Mouse (Mus musculus): ENCODE measurements around the gene Stc2.
A peak's percentile ranks its signal among the peaks of the same experiment; 100 is the strongest.

The Stc2 gene

DNA sequence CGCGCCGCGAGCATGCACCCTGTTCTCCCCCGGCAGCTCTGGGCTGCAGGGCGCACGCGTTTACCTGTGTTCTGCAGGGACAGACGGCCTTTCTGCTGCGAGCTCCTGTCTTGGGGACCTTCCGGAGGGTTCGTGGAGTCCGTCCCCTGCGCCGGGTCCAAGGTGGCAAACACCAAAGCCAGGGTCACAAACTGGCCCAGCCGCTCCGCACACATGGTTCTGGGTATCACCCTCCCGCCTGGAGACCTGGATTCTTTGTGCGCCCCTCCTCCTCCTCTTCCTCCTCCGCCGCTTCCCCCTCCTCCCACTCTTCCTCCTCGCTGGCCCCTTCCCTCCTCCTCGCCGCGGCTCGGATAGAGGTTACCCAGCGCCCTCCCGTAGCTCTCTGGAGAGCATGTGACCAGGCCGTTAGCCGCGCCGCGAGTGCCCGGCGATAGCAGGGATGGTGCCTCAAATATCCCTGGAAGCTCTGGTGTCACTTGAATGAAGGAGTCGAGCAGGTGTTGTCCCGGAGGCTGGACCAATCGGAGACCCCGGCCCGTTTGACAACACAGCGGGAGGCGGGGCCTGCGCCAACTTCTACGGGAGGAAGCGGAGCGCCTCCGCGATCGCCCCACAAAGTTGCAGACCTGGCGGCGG, at the start of gene Stc2:
TSS of gene Stc2 (minus strand) at position 427 of the 639 bp plus-strand sequence.
- DNase-seq (ENCODE audit: low read depth in 1 of 2, low spot score in 2 of 2), result no peak

DNA sequence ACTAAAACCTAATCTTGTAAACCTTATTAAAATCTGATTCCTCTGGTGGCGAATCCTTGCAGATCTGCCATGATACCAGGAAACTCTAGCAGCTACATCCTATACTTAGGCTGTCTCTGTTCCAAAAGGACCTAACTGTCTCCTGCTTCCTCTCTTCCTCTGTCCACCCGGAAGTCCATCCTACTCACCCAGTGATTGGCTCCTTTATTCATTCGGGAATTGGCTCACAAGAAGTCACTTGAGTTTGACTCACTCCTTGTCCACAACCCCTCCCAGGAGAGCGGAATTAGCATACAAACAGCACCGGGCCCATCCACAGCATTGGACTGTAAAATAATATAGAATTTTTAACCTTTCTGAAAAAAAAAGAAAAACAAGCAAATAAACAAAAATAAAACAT, 47.2 kb upstream of the Stc2 start:
- DNase-seq (ENCODE audit: low read depth in 1 of 2, low spot score in 2 of 2), result no peak

DNA sequence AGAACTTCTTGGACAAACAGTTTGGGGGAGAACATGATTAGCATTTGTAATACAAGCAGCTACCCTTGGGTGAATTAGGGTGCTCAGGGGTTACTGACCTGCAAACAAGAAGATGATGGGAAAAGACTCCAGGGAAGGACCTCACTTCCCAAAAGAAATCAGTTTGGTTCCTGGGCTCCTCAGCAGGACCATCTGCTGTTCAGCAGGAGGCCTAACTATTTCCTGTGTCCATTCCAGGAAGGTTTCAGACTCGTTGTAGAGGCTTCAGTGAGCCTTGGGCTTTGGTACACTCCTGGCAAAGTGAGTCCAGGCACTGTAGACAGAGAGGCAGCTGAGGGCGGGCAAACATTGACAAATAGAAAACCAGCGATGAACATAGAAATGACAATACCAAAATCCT, 42.5 kb upstream of the Stc2 start:
- no peak for DNase-seq (ENCODE audit: low read depth in 1 of 2, low spot score in 2 of 2)

DNA sequence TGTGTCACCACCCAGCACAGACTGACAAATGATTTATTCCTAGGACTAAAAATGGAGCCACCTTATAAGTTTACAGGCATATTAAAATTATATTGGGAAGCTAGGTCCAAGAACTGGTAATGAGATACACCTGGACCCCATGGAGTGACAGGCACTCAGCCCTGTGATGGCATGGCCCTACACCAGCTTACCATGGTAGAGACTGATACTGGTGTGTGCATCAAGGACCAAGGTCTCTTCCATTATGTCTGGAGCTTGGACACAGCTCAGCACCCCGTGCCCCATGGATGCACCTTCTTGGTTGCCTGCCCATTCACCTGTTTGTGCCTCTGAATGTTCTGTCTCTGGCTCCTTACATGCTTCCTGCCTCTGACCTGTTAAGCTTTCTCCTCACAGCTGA, 36.9 kb upstream of the Stc2 start:
- no peak for DNase-seq (ENCODE audit: low read depth in 1 of 2, low spot score in 2 of 2)

DNA sequence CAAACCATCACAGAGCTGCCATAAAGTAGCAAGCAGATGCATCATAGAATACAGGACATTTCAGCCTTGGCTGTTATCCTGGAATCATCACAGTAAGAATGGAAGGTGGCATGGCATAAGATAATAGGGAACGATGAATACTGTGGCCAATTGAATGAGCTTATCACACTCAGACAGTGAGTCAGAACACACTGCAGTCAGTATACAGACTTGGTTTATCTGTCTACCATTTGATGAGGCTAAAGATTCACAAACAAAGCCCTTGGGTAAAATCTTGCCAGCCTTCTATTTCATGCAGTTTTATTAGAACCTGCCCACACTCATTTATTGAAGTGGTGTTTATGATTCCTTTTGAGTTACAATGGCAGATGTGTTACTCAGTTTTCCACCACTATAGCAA, 33.2 kb upstream of the Stc2 start:
- DNase-seq (ENCODE audit: low read depth in 1 of 2, low spot score in 2 of 2), result no peak

DNA sequence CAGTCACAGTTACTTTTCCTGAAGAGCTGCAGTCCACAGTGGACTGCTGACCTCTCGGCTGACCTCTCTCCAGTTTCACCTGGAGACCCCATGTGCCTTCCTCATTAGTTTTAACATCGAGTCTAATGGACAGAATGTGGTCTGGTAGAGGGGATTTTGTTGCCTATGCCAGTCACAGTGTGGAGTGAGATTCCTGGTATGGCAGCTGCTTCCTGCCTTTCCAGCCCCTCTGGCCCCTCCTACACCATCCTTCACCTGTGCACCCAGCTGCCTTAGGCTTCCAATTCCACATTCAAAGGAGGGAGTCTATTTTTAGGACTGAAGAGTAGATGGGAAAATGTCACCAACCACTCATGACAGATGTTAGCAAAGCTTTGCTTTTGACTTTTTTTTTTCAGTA, 28.7 kb upstream of the Stc2 start:
- DNase-seq (ENCODE audit: low read depth in 1 of 2, low spot score in 2 of 2), result no peak

DNA sequence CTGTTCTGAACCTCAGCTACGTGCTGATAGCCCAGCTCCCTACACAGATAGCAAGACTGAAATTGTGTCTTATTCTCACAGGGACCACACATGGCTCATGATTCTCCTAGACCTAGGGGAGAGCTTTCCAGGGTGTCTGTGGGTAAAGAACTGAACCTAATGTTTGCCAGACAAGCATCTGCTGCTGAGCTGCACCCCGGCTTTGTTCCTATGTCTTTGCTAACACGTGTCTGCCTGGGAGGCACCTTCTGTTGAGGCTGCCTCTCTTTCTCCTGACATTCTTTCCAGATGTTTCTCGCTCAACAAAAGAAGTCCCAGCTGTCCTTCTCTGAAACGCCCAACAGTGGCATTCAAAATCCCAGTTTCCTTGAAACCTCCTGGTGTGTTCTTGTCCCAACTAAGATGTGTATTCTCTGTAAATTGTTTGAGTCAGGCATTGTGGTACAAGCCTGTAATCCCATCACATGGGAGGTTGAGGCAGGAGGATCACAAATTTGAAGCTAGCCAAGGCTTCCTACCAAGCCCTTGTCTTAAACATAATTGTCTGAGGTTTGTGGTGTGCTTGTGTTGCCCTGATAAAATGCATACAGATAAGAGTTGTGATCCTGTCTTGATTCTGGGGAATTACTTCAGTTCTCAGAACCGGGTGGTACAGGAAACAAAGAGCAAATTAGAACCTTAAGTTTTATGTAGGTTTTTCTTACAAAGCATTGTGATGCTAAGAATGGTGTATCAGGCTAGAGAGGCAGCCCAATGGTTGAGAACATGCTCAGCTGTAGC, 27.0 kb upstream of the Stc2 start:
- DNase-seq (ENCODE audit: low read depth in 1 of 2, low spot score in 2 of 2), result no peak

DNA sequence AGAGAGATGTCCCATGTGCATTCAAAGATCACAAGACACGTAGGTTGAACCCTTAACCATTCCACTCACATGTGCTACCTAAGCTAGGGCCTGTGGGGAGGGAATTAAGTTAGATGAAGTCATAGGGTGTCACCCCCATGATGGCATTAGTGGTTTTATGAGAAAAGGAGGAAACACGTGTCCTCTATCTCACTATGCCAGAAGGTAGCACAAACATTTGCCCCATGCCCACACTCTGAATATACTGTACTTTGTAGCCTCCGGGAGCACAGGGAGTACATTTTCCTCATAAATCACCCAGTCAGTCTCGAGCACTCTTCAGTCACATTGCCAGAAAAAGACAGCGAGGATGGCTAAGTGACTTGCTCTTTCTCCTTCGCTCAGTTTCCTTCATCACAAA, 24.2 kb upstream of the Stc2 start:
- DNase-seq (ENCODE audit: low read depth in 1 of 2, low spot score in 2 of 2), result no peak

DNA sequence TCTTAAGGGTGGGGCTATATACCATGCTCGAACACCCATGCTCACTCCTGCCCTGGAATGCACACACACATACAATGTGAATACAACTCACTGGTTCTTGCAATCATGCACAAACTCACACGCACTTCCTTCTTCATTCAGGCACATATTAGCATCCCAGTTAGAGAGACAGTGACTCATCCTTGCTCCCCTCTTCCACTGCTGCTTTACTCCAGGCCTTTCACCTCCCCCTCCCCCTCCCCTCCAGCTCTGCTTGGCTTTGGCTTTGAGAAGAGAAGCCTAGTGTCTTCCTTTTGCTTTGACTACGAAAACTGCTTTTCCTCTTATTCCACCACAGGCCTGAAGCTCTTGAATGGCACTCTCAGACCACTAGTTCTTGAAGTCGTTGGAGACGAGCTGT, 22.5 kb upstream of the Stc2 start:
- no peak for DNase-seq (ENCODE audit: low read depth in 1 of 2, low spot score in 2 of 2)

DNA sequence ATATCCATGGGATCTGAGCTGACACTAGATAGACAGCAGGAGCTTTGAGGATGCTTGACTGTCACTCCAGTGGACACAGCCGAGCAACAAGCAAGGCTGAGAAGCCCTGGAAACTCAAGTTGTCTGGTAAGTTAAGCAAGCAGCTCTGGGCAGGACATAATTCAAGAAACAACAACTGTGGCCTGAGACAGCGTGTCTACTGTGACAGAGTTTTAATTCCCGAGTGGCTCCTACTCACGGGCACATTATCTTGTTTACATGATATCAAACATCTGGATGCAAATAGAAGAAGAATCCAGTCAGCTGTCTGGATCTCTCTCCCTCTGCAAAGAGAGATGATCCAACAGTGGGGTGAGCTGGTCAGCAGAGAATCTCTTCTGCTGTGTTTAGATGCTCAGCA, 19.0 kb upstream of the Stc2 start:
- no peak for DNase-seq (ENCODE audit: low read depth in 1 of 2, low spot score in 2 of 2)

DNA sequence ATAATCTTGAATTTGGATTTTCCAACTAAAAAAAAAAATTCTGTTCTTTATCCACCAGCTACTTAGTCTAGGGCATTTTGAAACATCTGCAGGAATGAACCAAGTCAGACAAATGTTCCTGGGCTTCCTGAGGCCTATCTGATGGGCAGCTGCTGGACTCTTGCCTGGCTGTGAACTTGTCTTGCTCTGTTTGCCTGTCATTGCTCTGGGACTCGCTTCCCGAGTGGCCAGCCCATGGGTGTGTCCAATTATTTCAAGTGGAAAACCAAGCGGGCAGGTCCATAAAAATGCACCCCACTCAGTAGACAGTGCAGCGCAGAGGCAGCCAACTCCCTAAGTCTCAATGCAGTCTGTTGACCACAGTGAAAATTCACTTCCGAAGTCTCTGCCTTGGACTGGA, 17.7 kb upstream of the Stc2 start:
- no peak for DNase-seq (ENCODE audit: low read depth in 1 of 2, low spot score in 2 of 2)

DNA sequence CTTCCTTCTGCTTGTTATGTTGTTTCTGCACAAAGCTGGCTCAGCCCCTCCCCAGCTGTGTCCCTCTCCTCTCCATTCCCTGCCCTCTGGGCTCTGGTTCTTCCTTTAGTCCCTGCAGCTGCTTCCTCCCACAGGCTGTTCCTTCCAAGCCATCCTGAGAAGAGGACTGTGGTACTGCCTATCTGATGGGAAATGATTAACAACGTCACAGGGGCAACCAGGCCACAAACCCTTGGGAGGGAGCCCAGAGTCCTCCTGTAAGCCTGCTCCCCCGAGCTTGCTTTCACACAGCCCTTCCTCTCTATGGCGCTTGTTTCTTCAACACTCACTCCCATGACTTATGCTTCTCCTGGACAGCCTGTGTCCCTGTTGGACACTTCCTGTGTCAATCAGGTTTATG, 16.7 kb upstream of the Stc2 start:
- no peak for DNase-seq (ENCODE audit: low read depth in 1 of 2, low spot score in 2 of 2)

DNA sequence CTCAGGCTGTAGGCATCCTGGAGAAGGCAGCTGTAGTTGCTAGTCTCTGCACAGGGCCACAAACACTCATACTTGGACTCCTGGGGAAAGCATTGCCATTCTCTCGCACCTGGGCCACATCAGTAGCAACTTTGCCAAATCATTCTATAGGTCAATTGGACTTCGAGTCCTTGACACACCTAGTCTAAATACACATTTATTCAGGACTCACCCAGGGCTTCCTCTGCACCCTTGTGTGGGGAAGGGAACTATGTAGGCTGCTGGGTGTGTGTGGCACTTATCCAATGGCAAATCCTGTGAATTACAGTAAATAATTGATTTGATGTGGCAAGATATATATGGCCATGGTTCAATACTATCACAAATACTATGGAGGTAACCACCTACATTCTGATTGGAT, 14.1 kb upstream of the Stc2 start:
- DNase-seq (ENCODE audit: low read depth in 1 of 2, low spot score in 2 of 2), result no peak

DNA sequence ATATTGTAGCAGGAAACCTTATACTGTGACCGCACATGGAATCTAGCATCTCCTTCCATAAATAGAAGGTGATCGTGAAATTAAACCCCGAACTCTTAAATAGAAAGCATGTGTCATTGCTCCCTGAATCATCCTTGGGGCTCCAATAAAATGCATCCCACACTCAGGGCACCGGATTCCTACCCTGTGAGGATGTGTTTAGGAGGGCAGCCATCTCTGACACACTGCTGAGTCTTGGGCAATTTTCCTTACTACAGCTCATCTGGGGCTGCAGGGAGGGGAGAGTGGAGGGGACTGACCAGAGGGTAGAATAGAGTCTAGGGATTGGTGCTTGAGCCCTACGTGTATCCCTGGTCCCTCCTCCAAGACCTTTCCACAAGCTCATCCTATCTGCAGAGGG, 12.3 kb upstream of the Stc2 start:
- DNase-seq (ENCODE audit: low read depth in 1 of 2, low spot score in 2 of 2), result no peak

DNA sequence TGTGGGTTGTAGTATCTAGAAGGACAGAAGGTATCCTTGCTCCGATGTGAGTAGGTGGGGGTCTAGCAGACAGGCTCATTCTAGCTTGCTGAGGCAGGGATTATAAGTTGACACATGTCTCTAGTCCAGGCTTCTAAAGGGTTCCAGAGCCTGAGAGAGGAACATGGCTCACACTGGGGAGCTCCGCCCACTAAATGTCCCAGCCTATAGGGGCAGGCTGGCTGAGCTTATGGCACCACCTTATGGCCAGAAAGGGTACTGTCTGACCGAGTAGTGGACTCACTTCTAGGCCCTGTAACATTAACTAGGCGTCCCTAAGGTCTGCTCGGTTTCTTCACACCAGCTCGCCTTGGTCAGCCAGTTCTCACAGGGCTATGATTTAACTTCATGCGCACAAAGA, 3.6 kb upstream of the Stc2 start:
- no peak for DNase-seq (ENCODE audit: low read depth in 1 of 2, low spot score in 2 of 2)

DNA sequence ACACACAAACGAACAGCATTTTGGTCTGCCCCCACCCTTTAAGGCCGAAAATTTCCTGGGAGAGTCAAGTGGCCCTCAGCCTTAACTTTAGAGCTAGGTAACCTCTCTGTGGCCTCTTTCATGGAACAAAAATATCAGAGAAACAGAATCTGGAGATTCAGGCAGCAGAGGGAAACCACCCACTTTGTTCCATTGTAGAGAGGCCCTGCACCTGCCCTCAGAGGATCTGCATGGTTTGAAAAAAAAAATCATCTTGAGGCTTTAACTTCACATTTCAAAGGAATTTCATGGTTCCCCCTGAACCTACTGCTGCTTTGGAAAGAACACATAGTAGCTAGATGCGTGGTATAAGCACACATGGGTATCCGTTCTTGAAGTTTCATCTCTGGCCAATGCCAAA, 2.3 kb upstream of the Stc2 start:
- no peak for DNase-seq (ENCODE audit: low read depth in 1 of 2, low spot score in 2 of 2)

DNA sequence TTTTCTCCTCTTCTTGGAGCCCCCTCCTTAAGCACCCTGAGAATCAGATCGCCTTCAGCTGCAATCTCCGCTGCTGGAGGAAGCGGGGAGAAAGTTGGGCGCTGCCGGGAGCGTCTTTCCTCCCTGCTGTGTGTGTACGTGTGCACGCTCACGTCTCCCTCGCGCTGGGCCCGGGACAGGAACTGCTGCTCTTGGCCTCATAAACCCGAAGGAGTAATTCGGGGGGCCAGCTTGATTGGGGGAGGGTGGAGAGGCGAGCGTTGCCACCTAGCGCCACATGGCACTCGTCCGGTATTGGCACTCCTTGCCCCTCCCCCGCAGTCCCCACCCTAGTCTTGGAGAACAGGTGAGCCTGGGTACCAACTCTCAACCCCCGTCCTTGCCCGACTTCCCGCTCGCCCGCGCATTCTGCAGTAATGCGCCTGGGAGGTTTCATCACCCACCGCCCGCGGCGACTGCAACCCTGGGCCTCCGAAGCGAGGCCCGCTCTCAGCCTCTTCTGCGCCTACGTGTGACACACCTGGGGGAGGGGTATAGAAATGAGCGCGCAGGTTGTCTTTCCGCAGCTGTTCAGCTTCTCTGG, 1.5 kb upstream of the Stc2 start:
- DNase-seq (ENCODE audit: low read depth in 1 of 2, low spot score in 2 of 2), result no peak

DNA sequence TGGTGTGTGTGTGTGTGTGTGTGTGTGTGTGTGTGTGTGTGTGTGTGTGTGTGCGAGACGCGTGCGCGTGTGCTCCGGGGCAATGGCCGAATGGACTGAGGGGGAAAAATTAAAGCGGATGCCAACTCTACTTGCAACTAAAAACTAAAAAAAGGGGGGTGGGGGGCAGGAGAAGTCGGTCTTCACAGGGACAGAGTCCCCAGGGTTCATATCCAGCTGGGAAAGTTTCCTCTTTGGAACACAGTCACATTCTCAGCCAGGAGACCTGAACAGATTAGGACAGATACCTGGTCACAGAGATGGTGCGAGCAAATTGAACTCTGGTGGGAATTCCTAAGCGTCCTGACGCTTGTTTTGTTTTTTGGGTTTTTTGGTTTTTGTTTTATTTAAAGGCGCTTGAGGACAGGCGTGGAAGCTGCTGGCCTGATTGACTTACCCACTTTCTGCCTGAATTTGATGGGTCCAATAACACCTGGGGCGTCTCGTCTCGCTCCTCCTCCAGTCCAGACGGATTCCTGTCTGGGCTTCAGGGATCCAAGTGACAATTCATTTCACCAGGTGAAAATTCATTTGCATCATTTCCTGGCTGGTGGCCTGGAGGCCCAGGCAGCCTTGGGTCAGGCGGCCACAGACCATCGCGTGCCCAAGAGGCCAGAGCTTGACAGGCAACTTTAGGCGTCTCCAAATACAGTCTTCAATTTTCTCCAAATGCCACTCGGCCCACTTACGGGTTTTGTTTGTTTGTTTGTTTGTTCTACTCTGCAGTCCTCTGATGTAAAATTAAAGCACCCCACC, 759 bp upstream of the Stc2 start:
- DNase-seq (ENCODE audit: low read depth in 1 of 2, low spot score in 2 of 2), result no peak

DNA sequence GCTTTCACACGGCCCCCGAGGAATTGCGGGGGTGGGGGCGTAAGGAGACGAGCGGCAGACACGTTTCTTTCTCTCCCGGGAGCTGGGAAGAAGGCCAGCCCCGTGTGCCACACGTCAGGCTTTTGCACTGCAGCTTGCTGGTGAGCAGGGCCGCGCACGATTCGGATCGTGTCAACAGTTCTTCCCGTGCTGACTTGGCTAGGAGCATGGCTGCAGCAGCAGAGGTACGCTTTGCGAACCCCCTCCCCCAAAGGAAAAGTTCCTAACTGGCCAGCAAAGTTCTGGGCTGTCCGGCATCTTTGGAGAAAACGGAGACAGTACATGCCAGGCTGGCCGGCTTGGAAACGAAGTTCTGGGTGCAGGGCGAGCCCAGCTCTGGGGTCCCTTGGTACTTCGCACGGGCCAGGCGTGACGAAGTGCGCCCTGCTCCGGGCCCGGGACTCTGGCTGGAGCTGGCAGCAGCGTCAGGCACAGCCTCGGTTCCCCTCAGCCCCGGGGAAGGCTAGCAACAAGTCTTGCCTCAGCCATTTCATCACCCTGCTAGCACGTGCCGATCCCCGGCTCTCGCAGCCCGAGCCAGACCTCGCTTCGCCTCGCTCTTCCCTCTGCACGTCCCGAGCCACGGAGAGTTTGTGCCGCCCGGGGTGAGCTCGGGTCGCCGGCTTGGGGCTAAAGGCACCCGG, 768 bp downstream of the Stc2 start:
- DNase-seq (ENCODE audit: low read depth in 1 of 2, low spot score in 2 of 2), result peak in 1 of 2 experiments; percentile 7

DNA sequence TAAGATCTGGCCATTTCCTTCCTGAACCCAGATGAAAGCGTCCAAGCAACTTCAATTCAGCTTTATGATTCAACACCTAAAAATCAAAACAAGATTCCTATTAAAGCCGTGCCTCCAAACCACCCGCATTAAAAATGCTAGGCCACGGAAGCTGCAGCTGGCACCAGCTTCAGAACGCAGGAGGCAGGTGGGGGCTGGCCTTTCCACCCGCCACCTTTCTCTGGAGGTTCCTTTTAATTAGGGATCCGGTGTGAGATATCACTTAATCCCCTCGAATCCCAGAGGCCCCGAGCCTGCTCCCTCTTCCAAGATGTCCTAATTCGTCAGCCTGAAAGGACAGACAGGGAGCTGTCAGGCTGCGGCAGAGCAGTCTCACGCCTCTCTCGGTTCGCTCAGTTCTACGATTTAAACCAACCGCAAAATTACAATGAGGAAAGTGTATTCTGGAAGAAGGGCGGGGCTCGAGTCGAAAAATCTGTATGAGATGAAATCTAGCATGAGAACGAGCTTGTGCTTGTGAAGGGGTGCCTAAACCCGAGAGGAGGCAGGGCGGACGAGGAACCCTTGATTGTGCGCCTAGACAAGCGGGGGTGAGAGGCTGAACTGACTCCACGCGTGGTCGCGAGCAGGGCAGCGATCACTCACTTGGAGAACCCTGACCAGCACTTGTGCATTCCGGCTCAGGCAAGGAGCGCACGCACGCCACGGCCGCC, 1.5 kb downstream of the Stc2 start:
- DNase-seq (ENCODE audit: low read depth in 1 of 2, low spot score in 2 of 2), result no peak

DNA sequence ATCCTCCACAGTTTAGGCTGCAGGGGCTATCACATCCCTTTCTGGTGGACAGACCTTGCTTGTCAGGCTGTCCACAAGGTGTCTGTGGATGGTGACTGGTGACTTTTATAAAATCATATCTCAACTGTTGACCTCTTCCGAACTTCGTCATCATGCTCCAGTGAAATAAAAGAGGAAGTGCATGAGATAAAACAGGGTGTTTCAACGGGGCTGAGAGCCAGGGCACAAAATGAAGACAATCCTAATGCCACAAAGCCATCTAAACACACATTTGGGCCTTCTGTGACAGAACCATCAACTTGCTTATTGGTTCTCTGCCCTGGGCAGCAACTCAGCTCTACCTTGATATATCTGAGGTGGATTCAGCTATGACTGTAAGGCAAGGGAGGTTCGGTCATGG, 3.0 kb downstream of the Stc2 start:
- DNase-seq (ENCODE audit: low read depth in 1 of 2, low spot score in 2 of 2), result no peak

Measured in monocyte, adult 2 months (primary cell).